Mouse (Mus musculus) gastrocnemius, adult 18-20 months (tissue): ENCODE data around the gene Fgfr2. TPM values are rescaled to one million over a fixed set of nuclear protein-coding genes. Genes with fewer than 3 reads are reported as not detected.

ENCODE experiments used
- DNase-seq: peaks from one replicate; pipeline ENCODE4 v3.0.0; 2021; ENCODE audit warnings: low spot score
- total RNA-seq, 2 experiments: library from RNA; stranded (reverse); gene quantifications; 2 replicates each; pipeline ENCODE4 v1.2.3; 2021

The Fgfr2 gene
- total RNA-seq, 2 experiments from 2014 or later = 0.43 to 0.88 TPM

- DNase-seq = no peak
Observed at GRCm38 (mm10) chr7:132890201-132890600, 232.9 kb downstream of the Fgfr2 start.

GRCm38 (mm10) chr7:132889691-132890090 is 233.5 kb downstream of the Fgfr2 start:
- no peak for DNase-seq

GRCm38 (mm10) chr7:132888518-132889249 is 234.5 kb downstream of the Fgfr2 start:
- no peak for DNase-seq

GRCm38 (mm10) chr7:132888052-132888451 is 235.1 kb downstream of the Fgfr2 start:
- no peak for DNase-seq

- DNase-seq = no peak
Observed at GRCm38 (mm10) chr7:132887019-132887804, 235.9 kb downstream of the Fgfr2 start.

GRCm38 (mm10) chr7:132884031-132884430 is 239.1 kb downstream of the Fgfr2 start:
- DNase-seq = no peak

GRCm38 (mm10) chr7:132882343-132882742 is 240.8 kb downstream of the Fgfr2 start:
- DNase-seq = no peak

- no peak for DNase-seq
Observed at GRCm38 (mm10) chr7:132880276-132880675, 242.9 kb downstream of the Fgfr2 start.

GRCm38 (mm10) chr7:132875391-132876086 is 247.6 kb downstream of the Fgfr2 start:
- no peak for DNase-seq

- peak; percentile 44 for DNase-seq
Observed at GRCm38 (mm10) chr7:132873043-132873442, 250.1 kb downstream of the Fgfr2 start.

GRCm38 (mm10) chr7:132866316-132866715 is 256.8 kb downstream of the Fgfr2 start:
- no peak for DNase-seq

- DNase-seq = peak; percentile 91
Observed at GRCm38 (mm10) chr7:132859042-132859958, 263.9 kb downstream of the Fgfr2 start, which contains the start of gene Abraxas2. Gene Abraxas2 (plus strand): TSS chr7:132859225.

- peak; percentile 9 for DNase-seq
Observed at GRCm38 (mm10) chr7:132858043-132858608, 265.0 kb downstream of the Fgfr2 start.

GRCm38 (mm10) chr7:132856083-132856482 is 267.1 kb downstream of the Fgfr2 start:
- DNase-seq = no peak

GRCm38 (mm10) chr7:132853946-132854345 is 269.2 kb downstream of the Fgfr2 start:
- DNase-seq = no peak

GRCm38 (mm10) chr7:132853361-132853760 is 269.8 kb downstream of the Fgfr2 start:
- DNase-seq = no peak

- peak; percentile 79 for DNase-seq
Observed at GRCm38 (mm10) chr7:132852173-132852844, 270.8 kb downstream of the Fgfr2 start, which contains the start of gene Eef1akmt2. Gene Eef1akmt2 (minus strand): TSS chr7:132852673.

- no peak for DNase-seq
Observed at GRCm38 (mm10) chr7:132843152-132843551, 280.0 kb downstream of the Fgfr2 start.

- DNase-seq = no peak
Observed at GRCm38 (mm10) chr7:132842455-132842854, 280.7 kb downstream of the Fgfr2 start.

- DNase-seq = no peak
Observed at GRCm38 (mm10) chr7:132841287-132841686, 281.9 kb downstream of the Fgfr2 start.
